Mouse (Mus musculus) urinary bladder, postnatal 25 days (tissue): ENCODE measurements around the gene Hormad2.

Experiments
- DNase-seq: peaks from one replicate; pipeline ENCODE4 v3.0.0; 2022; ENCODE audit warnings: low spot score

Hormad2 gene

DNA sequence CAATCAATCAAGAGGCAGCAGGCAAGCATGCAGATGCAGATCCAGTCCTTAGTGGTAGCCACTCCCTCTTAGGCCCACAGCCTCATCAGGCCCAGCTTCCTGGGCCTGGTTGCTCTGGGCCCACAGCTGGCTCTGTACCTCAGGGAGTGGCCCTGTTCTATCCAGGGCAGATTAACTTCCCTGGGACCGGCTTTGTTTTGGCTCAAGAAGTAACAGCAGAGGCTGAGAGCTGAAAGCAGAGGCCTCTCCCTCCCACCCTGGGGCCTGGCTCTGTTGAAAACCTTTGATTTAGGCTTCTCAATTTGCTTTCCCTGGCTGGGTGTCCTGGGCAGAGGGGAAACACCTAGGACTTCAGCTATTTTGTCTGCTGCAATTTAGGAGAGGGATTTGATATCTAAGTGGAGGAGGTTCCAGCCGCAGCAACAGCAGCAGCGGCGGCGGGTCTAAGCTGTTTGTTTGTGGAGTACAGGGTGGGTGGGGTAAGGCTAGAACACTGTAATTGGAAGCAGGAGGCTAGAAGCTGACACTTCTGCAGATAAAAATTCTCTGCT, 138.5 kb downstream of the Hormad2 start:
- DNase-seq, result no peak

DNA sequence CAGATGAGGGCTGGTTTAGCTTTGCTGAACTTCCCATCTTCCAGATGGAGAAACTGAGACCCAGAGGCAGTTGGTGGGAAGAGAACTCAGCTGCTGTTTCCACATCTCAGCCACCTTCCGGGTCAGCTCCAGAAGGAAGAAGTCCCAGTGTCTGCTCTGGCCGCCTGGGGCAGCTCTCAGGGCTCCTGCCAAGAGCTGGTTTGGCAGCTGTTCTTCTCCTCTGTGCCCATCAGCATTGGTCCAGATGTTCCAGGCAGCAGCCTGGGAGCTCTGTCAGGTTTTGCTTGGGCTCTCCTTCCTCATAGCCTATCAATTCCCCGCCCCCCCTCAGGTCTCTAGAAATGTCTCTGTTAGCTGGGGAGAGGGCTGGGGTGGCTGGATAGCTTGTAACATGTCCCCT, 140.2 kb downstream of the Hormad2 start:
- DNase-seq, result no peak

DNA sequence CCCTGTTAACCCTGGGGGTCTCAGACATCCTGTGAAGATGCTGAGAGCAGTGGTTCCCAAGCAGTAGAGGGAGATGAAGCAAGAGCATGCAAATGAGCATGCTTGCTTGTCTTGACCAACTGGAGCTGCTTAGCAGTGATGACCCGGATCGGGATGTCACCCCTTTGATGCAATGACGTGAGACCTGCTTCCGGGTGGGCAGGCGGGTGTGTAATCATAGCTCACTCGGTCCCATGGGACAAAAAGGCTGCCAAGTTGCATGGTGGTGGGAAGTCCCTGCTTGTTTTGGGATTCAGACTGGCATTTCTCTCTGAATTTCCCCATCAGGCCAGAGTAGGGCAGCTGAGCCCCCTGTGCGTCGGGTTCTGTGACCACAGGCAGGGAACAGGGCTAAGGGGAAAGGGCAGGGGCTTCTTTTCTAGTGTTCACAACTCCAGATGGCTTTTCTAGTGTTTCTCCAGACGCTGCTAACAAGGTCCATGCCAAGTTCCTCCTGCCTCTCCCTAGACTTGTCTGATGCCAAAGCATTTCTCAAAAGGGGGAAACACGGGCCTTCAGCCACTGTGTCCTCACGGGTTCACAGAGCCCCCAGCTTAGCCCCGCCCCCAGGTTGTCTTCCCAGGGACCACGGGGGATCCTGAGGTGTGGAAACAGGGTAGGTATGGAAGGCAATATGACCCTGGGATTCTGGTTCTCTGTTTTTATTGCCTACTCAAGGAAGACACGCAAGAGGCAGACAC, 141.0 kb downstream of the Hormad2 start:
- no peak for DNase-seq

GRCm38 (mm10) chr11:4299191-4299590, 141.7 kb downstream of the Hormad2 start:
- DNase-seq, result no peak

DNA sequence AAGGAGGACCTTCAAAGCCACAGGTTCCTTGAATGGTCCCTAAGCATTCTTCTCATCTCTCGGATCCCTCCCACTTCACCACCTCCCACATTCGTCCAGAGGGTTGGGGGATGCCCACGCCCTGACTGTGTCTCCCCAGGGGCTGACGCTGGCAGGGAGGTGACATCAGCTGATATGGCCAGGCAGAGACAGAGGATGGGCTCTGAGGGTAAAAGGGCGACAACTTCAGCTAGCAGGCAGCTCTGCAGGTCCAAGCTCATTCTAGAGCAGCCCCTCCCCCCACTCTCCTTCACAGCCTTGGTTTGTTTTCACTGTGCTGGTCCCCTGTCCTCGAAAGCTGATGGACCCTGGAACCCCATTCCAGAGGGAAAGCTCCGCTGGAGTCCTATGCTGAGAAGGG, 142.3 kb downstream of the Hormad2 start:
- no peak for DNase-seq

GRCm38 (mm10) chr11:4297753-4298152, 143.2 kb downstream of the Hormad2 start:
- DNase-seq, result no peak

GRCm38 (mm10) chr11:4296610-4297275, 144.2 kb downstream of the Hormad2 start:
- no peak for DNase-seq
